Mouse (Mus musculus): ENCODE data around the gene Cttnbp2nl. TPM values are rescaled to one million over a fixed set of nuclear protein-coding genes. Genes with fewer than 3 reads are reported as not detected.

Cttnbp2nl gene
- polyA plus RNA-seq, 1 experiment from 2014 or later: 34.5 TPM

DNA sequence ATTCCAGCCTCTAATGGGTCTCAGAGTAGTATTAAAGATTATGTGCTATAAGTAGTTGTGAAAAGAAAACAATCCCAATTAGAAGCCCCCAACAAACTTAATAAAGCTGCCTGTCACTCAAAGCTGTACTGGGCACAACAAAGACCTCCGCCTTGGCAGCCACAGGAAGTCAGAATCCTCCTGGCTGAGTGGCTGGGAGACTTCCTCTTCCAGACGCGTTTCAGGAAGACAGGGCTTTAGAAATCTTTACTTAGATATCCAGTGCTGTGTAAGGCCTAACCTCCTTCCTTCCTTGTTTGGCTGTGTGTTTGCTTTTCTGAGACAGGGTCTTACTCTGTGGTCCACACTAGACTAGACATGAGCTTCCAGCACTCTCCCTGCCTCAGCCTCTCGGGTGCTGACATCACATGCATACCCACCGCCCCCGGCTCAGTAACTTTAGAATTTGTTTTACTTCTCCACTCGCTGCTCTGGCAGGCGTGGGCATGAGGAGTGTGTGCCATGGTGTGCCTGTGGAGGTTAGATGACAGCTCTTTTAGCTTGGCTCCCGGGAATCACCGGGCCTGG is 16.6 kb downstream of the Cttnbp2nl start:
- H3K9ac ChIP-seq: no peak overlapping the region
- no peak for ATAC-seq (ENCODE audit: low FRiP score, low read depth)
- H3K27ac ChIP-seq: no peak overlapping the region
- H3K4me1 ChIP-seq: peaks cover 9% of the 10 kb centered on the region; the same call in 1 of the 2 replicates
- WGBS: 82% methylated on average over 10 of the region's 10 CpGs
- no peak overlapping the region for H3K4me2 ChIP-seq (replicated peaks)
- peaks cover 74% of the 10 kb centered on the region for H3K36me3 ChIP-seq
- H3K27me3 ChIP-seq: no peaks in the 10 kb centered on the region
- H3K9me3 ChIP-seq: no peaks in the 10 kb centered on the region; the same call in 1 of the 2 replicates
- no peak overlapping the region for H3K4me3 ChIP-seq

DNA sequence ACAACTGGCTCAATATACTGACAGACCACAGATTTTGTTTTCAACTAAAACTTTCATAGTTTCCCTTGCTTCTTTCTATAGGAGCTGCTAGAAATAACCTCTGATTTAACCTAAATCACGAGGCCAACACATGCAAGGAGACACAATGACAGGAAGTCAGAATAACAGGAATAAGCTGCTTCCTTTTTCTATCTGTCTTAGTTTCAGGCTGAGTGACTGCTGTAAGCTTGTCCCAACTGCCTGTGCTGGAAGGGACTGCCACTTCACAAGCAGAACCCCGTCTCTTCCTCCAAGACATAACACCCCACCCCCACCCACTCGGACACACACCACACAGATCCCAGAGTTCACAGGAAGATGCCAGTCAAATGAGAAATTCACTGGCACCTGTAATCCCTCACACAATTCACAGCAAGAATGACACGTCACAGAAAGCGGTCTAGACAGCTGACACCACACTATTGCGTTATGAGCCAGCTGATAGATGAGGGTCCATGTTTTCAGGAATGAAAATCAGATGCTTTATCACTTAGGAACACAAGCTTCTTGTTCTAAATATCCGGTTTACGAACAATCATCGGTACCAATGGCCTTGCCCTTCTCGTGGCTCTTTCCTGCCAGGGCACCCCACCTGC is 29.5 kb downstream of the Cttnbp2nl start:
- Histone ChIP-seq H3K36me3 (peaks cover 26% of the 10 kb centered on the region), H3K9ac (no peak overlapping the region), H3K27me3 (no peaks in the 10 kb centered on the region), H3K4me3 (no peak overlapping the region), H3K4me1 (peaks cover 23% of the 10 kb centered on the region), H3K9me3 (no peaks in the 10 kb centered on the region), H3K4me2 (replicated peaks) (no peak overlapping the region), H3K27ac (no peak overlapping the region)
- ATAC-seq (ENCODE audit: low FRiP score, low read depth): no peak
- WGBS: 88% methylated on average over 10 of the region's 10 CpGs

DNA sequence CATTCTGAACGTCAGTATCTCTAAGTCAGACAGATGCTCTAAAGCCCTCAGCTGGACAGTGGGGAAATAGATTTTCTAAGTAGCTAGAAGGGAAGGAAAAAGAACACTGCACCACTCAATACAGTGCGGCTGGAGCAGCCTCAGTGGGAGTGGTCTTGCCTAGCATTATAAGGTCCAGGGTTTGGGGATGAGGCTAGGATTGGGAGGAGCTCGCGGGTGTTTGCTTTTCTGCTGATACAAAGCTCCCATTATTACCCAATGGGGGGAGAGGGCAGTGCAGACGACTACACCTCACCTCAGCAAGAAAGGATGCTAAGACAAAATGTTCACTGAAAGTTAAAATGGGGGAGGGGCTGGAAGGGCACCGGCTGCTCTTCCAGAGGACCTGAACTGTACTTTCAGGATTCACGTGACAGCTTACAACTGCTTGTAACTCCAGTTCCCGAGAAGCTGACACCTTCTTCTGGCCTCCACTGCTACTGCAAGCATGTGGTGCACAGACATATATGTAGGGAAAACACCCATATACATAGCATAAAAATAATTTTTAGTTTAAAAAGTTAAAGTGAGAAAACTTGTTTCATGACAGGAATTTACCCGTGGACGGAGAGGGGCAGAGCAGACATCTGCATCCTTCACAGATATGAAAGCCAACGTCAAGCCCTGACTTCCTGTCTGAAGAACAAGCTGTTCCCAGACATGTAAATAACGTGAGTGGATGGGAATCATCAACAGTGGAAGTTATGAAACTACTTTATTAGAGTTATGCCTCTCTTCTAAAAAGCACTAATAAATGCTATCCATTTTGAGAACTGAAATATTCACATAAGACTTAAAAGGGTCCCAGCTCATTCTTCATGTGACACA is 32.9 kb downstream of the Cttnbp2nl start:
- Histone ChIP-seq H3K9me3 (no peaks in the 10 kb centered on the region), H3K4me3 (no peak overlapping the region), H3K4me2 (replicated peaks) (no peak overlapping the region), H3K27ac (no peak overlapping the region), H3K27me3 (no peaks in the 10 kb centered on the region), H3K36me3 (peaks cover 17% of the 10 kb centered on the region), H3K9ac (no peak overlapping the region), H3K4me1 (peaks cover 13% of the 10 kb centered on the region)
- ATAC-seq (ENCODE audit: low FRiP score, low read depth): no peak
- 52% methylated on average over 12 of the region's 12 CpGs for WGBS

DNA sequence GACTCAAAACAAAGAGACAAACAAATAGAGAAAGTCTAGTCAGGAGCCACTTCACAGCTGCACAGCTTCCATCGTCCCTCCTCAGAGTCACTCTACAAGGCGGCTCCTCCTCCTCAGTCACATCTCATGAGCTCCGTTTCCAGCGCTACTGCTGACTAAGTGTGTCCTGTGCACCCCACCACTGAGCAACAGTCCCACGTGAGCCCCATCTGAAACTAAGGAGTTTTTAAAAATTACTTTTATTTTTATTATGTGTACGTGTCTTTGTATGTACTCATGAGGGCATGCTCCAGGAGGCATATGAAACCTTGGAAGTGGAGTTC is 34.2 kb downstream of the Cttnbp2nl start:
- Histone ChIP-seq H3K9me3 (no peaks in the 10 kb centered on the region), H3K4me3 (no peak overlapping the region), H3K27ac (no peak overlapping the region), H3K4me1 (peaks cover 13% of the 10 kb centered on the region), H3K4me2 (replicated peaks) (no peak overlapping the region), H3K9ac (no peak overlapping the region), H3K36me3 (peaks cover 17% of the 10 kb centered on the region), H3K27me3 (no peaks in the 10 kb centered on the region)
- no peak for ATAC-seq (ENCODE audit: low FRiP score, low read depth)
- 88% methylated on average over 6 of the region's 6 CpGs for WGBS

DNA sequence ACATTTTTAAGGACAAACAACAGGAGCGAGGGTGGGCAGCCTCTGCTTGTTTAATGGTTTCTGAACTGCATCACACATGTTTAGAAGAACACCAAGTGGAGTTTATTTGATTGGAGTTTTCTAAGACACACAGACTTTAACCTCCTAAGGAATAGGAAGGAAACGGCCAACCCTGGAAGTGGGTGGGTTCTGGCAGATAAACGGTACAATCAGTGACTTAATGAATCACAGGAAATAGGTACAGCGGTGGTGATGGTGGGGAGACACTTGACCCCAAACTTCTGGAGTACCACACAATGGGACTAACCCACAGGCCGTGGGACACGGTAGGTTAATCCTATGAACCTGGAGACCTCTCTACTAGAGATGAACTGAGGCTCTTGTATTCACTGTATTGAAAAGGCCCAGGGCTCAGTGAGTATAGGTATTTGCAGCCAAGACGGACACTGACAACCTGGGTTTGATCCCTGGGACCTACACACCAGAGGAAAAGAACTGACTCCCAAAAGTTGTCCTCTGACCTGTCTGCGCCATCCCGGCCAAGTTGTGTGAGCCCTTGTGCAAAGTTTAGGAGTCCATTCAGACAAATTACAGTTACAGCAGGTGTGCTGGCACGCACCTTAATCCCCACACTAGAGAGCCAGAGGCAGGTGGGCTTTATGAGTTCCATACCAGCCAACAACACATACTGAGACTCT is 34.7 kb downstream of the Cttnbp2nl start:
- H3K27me3 ChIP-seq: no peaks in the 10 kb centered on the region
- no peak overlapping the region for H3K4me3 ChIP-seq
- 76% methylated on average over 10 of the region's 10 CpGs for WGBS
- H3K4me2 ChIP-seq (replicated peaks): no peak overlapping the region
- no peaks in the 10 kb centered on the region for H3K9me3 ChIP-seq
- H3K27ac ChIP-seq: no peak overlapping the region
- no peak overlapping the region for H3K9ac ChIP-seq
- H3K36me3 ChIP-seq: peaks cover 17% of the 10 kb centered on the region; the same call in 1 of the 2 replicates
- H3K4me1 ChIP-seq: peaks cover 13% of the 10 kb centered on the region
- ATAC-seq (ENCODE audit: low FRiP score, low read depth): no peak

DNA sequence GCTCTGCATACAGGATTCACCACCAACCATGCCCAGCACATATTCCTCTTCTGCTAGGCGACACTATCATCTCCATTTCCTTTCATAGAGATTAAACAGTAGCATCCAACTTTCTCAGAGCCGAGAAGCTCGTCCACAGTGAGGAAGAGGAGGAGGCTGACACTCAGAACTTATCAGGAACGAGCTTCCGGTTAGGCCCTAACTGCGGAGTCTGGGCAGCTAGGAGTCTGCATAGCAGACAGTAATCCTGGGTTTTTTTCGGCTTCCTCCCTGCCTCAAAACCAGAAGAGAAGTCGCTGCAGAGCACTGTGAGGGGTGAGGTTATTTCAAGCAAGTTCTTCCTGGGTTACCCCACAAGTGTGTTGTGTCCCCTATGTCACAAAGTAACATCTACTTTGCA is 35.6 kb downstream of the Cttnbp2nl start:
- Histone ChIP-seq H3K9me3 (no peaks in the 10 kb centered on the region), H3K9ac (no peak overlapping the region), H3K4me1 (peaks cover 13% of the 10 kb centered on the region), H3K4me2 (replicated peaks) (no peak overlapping the region), H3K36me3 (peaks cover 15% of the 10 kb centered on the region; the same call in 1 of the 2 replicates), H3K4me3 (no peak overlapping the region), H3K27ac (no peak overlapping the region), H3K27me3 (no peaks in the 10 kb centered on the region)
- no peak for ATAC-seq (ENCODE audit: low FRiP score, low read depth)
- WGBS: 89% methylated on average over 8 of the region's 8 CpGs

DNA sequence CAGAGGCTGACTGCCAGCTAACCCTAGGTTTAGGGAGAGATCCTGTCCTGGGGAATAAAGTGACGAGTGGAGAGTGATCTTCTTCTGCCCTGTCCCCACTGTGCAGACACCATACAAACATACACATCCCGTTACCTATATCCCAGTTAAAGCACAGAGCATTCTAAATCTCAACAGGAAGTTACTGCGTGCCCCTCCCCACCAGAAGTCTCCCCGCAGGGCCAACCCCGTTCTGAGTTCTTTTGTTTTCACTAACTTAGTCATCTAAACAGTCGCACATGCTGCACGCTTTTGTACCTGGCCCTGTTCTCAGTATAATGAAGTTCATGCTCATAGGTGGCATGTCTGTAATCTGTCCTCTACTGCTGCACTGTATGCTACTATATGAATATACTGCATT is 36.7 kb downstream of the Cttnbp2nl start:
- peaks cover 20% of the 10 kb centered on the region for H3K36me3 ChIP-seq
- no peak for ATAC-seq (ENCODE audit: low FRiP score, low read depth)
- no peaks in the 10 kb centered on the region for H3K9me3 ChIP-seq
- WGBS: 83% methylated on average over 7 of the region's 7 CpGs
- no peak overlapping the region for H3K9ac ChIP-seq
- no peak overlapping the region for H3K4me2 ChIP-seq (replicated peaks)
- H3K4me1 ChIP-seq: peaks cover 13% of the 10 kb centered on the region
- H3K27me3 ChIP-seq: no peaks in the 10 kb centered on the region
- H3K4me3 ChIP-seq: no peak overlapping the region
- H3K27ac ChIP-seq: no peak overlapping the region

DNA sequence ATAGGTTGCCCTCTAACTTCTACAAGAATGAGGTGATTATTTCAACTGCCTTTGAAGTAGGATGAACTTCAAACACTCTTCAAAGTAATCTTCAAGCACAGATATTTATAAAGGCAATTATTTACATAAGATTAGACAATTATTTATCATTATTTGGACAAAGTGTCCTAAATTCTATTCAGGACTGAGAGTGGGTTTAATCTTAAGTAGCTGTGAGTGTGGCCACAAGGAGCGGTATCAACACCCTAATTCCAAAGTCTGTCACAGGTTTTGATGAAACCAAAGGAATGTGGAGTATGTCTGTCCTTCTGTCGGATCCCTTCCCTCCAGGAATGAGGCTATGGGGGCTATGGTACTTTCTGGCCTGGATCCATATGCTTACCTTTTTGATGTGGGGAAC is 38.0 kb downstream of the Cttnbp2nl start:
- Histone ChIP-seq H3K9me3 (no peaks in the 10 kb centered on the region), H3K36me3 (peaks cover 33% of the 10 kb centered on the region), H3K4me1 (peaks cover 3% of the 10 kb centered on the region; the same call in 1 of the 2 replicates), H3K27me3 (no peaks in the 10 kb centered on the region), H3K4me2 (replicated peaks) (no peak overlapping the region), H3K27ac (no peak overlapping the region), H3K4me3 (no peak overlapping the region), H3K9ac (no peak overlapping the region)
- ATAC-seq (ENCODE audit: low FRiP score, low read depth): no peak
- 86% methylated on average over 2 of the region's 2 CpGs for WGBS

DNA sequence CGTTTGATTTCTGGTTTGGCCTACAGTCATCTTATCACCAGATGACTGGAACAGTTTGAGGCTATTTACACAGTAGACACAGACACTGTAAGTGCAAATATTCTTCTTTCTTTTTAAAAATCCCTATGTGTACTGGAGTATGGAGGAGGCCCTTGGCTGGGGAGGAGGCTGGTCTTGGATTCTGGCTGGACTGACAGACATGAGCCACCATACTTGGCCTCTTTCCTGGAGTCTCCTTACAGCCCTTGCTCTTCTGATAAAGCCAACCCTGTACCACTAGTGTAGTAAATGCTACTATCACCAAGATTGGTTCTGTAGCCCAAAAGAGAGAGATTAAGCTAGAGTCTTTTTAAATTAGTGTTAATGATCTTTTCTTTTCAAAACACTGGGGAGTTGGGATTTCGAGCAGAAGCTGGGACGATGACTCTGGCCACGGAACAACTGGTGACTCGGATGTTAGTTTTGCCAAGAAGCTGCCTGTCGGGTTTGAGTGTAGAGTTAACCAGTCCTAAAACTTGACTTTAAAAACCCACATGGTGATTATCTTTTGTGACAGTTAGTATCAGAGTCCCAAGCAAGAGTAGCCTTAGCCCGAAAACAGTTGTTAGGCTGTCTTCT is 40.1 kb downstream of the Cttnbp2nl start:
- Histone ChIP-seq H3K4me2 (replicated peaks) (no peak overlapping the region), H3K4me3 (no peak overlapping the region), H3K27ac (no peak overlapping the region), H3K36me3 (peaks cover 46% of the 10 kb centered on the region), H3K9me3 (no peaks in the 10 kb centered on the region), H3K27me3 (no peaks in the 10 kb centered on the region), H3K4me1 (no peaks in the 10 kb centered on the region), H3K9ac (no peak overlapping the region)
- WGBS: 95% methylated on average over 7 of the region's 7 CpGs
- no peak for ATAC-seq (ENCODE audit: low FRiP score, low read depth)

DNA sequence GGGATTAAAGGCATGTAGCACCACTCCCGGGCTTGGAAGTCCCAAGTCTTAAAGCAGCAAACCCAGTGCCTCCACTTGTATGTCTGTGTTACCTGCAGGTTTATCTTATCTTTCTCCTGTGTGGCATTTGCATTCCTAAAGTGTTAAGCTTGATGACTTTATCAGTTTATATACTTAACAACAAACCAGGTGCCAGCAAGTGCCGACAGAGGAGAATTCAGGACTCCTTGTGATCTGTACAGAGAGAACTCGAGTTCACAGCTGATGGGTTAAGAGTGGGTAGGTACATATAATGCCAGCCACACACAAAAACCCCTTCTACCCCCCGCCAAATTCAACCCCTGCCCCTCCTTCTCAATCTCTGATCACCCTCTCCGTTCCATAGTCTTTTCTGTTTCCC is 41.1 kb downstream of the Cttnbp2nl start:
- Histone ChIP-seq H3K9ac (no peak overlapping the region), H3K36me3 (peaks cover 52% of the 10 kb centered on the region), H3K27ac (no peak overlapping the region), H3K4me3 (no peak overlapping the region), H3K9me3 (no peaks in the 10 kb centered on the region), H3K27me3 (no peaks in the 10 kb centered on the region), H3K4me1 (no peaks in the 10 kb centered on the region), H3K4me2 (replicated peaks) (no peak overlapping the region)
- WGBS: 89% methylated on average over 5 of the region's 5 CpGs
- no peak for ATAC-seq (ENCODE audit: low FRiP score, low read depth)

DNA sequence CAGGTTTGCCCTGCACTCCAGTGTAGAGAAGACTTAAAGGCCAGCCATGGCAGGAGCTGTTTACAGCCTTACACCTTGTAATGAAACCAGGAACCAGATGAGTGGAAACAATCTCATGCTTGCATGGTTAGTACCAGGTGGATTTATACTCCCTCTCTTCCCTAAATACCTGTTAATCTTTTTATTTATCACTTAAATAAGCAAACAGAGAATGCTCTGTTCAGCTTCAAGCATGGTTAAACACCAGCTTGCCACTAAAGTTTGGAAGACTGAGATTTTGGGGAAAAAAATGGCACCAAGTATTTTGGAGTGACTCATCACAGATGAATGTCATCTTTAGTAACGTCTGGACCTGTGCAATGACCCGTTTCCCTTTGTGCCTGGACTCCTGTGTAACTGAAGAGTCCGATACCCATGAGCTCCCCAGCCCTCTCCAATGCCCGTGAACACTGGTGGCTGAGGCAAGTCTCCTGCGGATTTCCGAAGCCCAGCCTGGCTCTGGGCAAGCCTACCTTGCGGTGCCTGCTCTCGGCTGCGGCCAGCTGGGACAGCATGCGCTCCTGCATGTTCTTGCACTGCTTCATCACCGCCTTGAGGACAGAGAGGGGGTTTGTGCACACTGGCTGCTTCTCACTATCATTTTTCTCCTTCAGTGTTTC is 42.1 kb downstream of the Cttnbp2nl start:
- H3K27ac ChIP-seq: no peak overlapping the region
- no peak overlapping the region for H3K4me3 ChIP-seq
- H3K4me2 ChIP-seq (replicated peaks): no peak overlapping the region
- peaks cover 63% of the 10 kb centered on the region for H3K36me3 ChIP-seq
- H3K27me3 ChIP-seq: no peaks in the 10 kb centered on the region
- no peaks in the 10 kb centered on the region for H3K4me1 ChIP-seq
- ATAC-seq (ENCODE audit: low FRiP score, low read depth): no peak
- H3K9ac ChIP-seq: no peak overlapping the region
- 88% methylated on average over 11 of the region's 11 CpGs for WGBS
- H3K9me3 ChIP-seq: no peaks in the 10 kb centered on the region

Data from limb, embryonic 13.5 days (tissue).